Mouse (Mus musculus) stomach, embryonic 16.5 days (tissue): ENCODE results near the gene Sufu. TPM values are rescaled to one million over a fixed set of nuclear protein-coding genes. Genes with fewer than 3 reads are reported as not detected.

ENCODE experiments used
- ATAC-seq: fragments of 200-750 bp; cut with Nextera tagmentation; 2 replicates; pipeline ENCODE4 v1.8.0; 2017; ENCODE audit warnings: moderate number of reproducible peaks, moderate TSS enrichment; ENCODE audit not compliant: insufficient read depth, low FRiP score
- H3K27ac ChIP-seq: fragments of 300-500 bp; sonication (generic); 2 replicates; pipeline ENCODE4 v1.5.1; 2014; ENCODE audit warnings: low read length
- H3K27me3 ChIP-seq: fragments of 300-500 bp; sonication (generic); 2 replicates; pipeline ENCODE4 v1.6.1; 2014; ENCODE audit warnings: low read length, control low read depth, mixed read lengths; ENCODE audit not compliant: control insufficient read depth, insufficient read depth
- H3K36me3 ChIP-seq: fragments of 300-500 bp; sonication (generic); 2 replicates; pipeline ENCODE4 v1.6.1; 2014; ENCODE audit warnings: low read length; ENCODE audit not compliant: control insufficient read depth, insufficient read depth
- H3K4me1 ChIP-seq: fragments of 300-500 bp; sonication (generic); 2 replicates; pipeline ENCODE4 v1.6.1; 2014; ENCODE audit warnings: low read length, control low read depth, mixed read lengths; ENCODE audit not compliant: control insufficient read depth, insufficient read depth
- H3K4me2 ChIP-seq: fragments of 300-500 bp; sonication (generic); 2 replicates; pipeline ENCODE4 v1.6.1; 2014; ENCODE audit warnings: low read depth, low read length, mixed read lengths
- H3K4me3 ChIP-seq: fragments of 300-500 bp; sonication (generic); replicated peaks from 2 replicates; pipeline ENCODE4 v1.5.1; 2014; ENCODE audit warnings: mild to moderate bottlenecking, low read length
- H3K9ac ChIP-seq: fragments of 300-500 bp; sonication (generic); 2 replicates; pipeline ENCODE4 v1.6.1; 2014; ENCODE audit warnings: low read length
- H3K9me3 ChIP-seq: fragments of 300-500 bp; sonication (generic); replicated peaks from 2 replicates; pipeline ENCODE4 v1.6.1; 2016; ENCODE audit warnings: low read length, control low read depth; ENCODE audit not compliant: control insufficient read depth
- WGBS: fragments of 180-500 bp; shearing (Covaris S2); extraction: QIAGEN DNeasy Blood & Tissue Kit; methylation state at CpG from one replicate; pipeline ENCODE4 v1.1.7; 2014; 5-methylcytosine and 5-hydroxymethylcytosine counted together
- polyA plus RNA-seq: library from polyadenylated mRNA; unstranded; fragments of >200 nt; fragmentation: Nextera tagmentation; extraction: Ambion mirVana; gene quantifications from 2 replicates; pipeline ENCODE4 v1.2.1, GENCODE M21; 2015

Sufu gene
- polyA plus RNA-seq, 1 experiment from 2014 or later = 26.4 TPM

GRCm38 (mm10) chr19:46375891-46376290 is 20.8 kb upstream of the Sufu start:
- no peak overlapping the region for H3K27ac ChIP-seq
- no peak for ATAC-seq
- no peaks in the 10 kb centered on the region for H3K4me1 ChIP-seq
- H3K9me3 ChIP-seq = no peaks in the 10 kb centered on the region
- H3K27me3 ChIP-seq = no peaks in the 10 kb centered on the region
- H3K36me3 ChIP-seq = peaks cover 25% of the 10 kb centered on the region
- no peak overlapping the region for H3K4me3 ChIP-seq
- H3K4me2 ChIP-seq = no peak overlapping the region
- no peak overlapping the region for H3K9ac ChIP-seq
- 27% methylated on average over 4 of the region's 4 CpGs for WGBS

- no peak overlapping the region for H3K4me2 ChIP-seq
- no peaks in the 10 kb centered on the region for H3K4me1 ChIP-seq
- WGBS = 91% methylated on average over 9 of the region's 9 CpGs
- ATAC-seq = no peak
- H3K9ac ChIP-seq = no peak overlapping the region
- no peaks in the 10 kb centered on the region for H3K27me3 ChIP-seq
- H3K4me3 ChIP-seq = no peak overlapping the region
- H3K36me3 ChIP-seq = peaks cover 37% of the 10 kb centered on the region
- no peaks in the 10 kb centered on the region for H3K9me3 ChIP-seq
- H3K27ac ChIP-seq = no peak overlapping the region
These were observed 14.4 kb upstream of the Sufu start for GRCm38 (mm10) chr19:46382275-46382674.

DNA sequence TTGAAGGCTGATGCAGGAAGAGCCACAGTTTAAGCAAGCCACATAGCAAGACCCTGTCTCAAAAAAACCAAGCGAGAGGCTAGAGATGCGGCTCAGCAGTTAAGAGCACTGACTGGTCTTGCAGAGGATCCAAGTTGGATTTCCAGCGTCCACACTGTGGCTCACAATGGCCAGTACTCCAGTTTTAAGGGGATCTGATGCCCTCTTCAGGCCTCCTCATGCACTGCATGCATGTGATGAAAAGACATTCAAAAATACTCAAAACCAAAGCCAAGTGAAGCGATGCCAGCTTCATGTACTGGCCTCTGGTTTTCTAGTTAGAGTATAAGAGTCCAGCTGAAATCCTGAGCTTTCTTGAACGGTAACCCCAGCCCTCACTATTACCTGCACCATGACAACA is 6.8 kb upstream of the Sufu start:
- Histone ChIP-seq H3K4me3 (no peak overlapping the region), H3K27me3 (no peaks in the 10 kb centered on the region), H3K9ac (no peak overlapping the region), H3K4me1 (peaks cover 16% of the 10 kb centered on the region), H3K4me2 (no peak overlapping the region), H3K9me3 (no peaks in the 10 kb centered on the region), H3K27ac (0 out of 2 replicates have a peak overlapping the region, but pooled peaks have one; percentile 0), H3K36me3 (no peaks in the 10 kb centered on the region)
- WGBS = 84% methylated on average over 5 of the region's 5 CpGs
- no peak for ATAC-seq

DNA sequence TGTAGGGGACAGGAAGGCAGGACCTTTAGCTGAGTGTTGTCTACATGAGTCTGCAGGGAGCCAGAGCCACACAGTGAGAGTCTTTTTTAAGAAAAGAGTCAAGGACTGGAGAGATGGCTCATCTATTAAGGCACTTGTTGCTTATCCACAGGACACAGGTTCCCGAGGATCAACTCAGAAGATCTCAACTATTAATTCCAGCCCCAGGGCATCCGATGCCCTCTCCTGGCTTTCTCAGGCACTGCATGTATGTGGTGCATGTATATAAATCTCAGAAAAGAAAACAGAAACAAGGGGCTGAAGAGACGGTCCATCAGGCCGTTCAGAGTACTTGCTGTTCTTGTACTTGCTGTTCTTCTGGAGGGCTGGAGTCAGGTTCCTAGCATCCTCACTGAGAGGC is 4.7 kb upstream of the Sufu start:
- Histone ChIP-seq H3K36me3 (no peaks in the 10 kb centered on the region), H3K4me1 (peaks cover 20% of the 10 kb centered on the region), H3K4me3 (no peak overlapping the region), H3K4me2 (no peak overlapping the region), H3K9me3 (no peaks in the 10 kb centered on the region), H3K9ac (no peak overlapping the region), H3K27me3 (no peaks in the 10 kb centered on the region), H3K27ac (no peak overlapping the region)
- 37% methylated on average over 4 of the region's 4 CpGs for WGBS
- ATAC-seq = no peak

DNA sequence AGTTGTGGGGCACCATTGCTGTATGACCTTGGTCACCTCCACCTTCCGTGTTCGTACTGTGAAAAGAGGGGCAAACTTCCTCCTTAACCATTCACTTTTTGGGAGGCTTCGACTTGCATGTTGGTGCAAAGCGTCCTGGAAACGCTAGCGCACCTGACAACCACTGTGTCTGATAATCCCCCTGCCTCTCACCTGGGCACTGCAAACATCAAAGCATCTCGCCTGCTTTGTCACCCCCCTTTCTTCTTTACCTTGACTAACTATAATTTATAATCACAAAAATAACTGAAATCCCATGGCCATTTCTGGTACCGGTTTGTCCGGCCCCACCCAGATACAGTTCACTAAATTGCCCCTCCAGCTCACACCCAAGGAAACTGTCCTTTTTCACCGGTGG is 2.0 kb upstream of the Sufu start:
- no peaks in the 10 kb centered on the region for H3K9me3 ChIP-seq
- 3% methylated on average over 10 of the region's 10 CpGs for WGBS
- no peak for ATAC-seq
- no peaks in the 10 kb centered on the region for H3K27me3 ChIP-seq
- H3K4me3 ChIP-seq = peak overlapping the region; percentile 79
- peak overlapping the region; percentile 51; the same call in 1 of the 2 replicates for H3K27ac ChIP-seq
- no peaks in the 10 kb centered on the region for H3K36me3 ChIP-seq
- H3K4me2 ChIP-seq = peak overlapping the region; percentile 78
- H3K4me1 ChIP-seq = peaks cover 34% of the 10 kb centered on the region
- H3K9ac ChIP-seq = peak overlapping the region; percentile 61

DNA sequence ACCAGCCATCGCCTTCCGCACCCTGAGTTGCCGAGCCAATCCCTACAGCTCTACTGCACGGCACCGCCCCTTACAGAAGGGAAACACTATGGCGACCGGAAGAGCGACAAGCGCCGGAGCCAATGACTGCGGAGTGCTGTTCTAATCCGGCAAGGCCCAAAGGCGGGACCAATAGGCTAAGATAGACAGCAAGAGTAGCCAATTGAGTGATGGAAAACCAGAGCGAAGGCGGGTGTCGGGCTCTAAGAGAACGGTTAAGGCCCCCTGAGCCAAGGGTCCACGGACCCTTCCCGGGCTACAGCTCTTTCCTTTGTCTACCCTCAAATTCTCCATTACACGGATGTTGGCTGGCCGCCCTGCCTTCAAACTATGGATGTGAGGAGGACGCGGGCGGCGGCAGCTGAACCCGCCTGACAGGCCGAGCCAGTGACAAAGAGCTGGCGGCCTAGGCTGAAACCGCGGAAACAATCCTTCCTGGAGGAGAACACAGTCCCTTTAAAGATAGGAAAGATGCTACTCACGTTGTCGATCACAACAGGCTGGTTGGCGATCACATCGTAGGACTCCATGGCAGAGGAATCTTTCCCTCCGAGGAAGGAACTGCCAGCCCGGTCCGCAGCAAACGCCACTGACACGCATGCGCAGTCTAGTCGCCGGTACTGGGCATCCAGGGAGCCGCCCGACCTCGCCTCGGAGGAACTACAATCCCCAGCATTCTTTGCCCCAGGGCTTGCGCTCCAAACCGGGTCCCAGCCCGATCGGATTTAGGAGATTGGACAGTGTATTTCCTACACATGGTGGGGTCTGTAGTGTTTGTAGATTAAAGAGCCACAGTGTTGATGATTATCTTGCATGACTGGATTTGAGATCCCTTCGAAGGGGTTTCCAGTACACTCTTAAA is 1.3 kb upstream of the Sufu start, which contains the start of gene Actr1a:
Gene Actr1a (minus strand): TSS at position 640 of the 901 bp plus-strand sequence.
- no peaks in the 10 kb centered on the region for H3K27me3 ChIP-seq
- peak; percentile 95 for ATAC-seq
- peaks cover 30% of the 10 kb centered on the region for H3K4me1 ChIP-seq
- peak within 1 kb of the TSS; percentile 85 for H3K9ac ChIP-seq
- H3K4me2 ChIP-seq = peak within 1 kb of the TSS; percentile 78
- WGBS = under 1% methylated on average over 51 of the region's 51 CpGs
- H3K9me3 ChIP-seq = no peaks in the 10 kb centered on the region
- H3K4me3 ChIP-seq = peak within 1 kb of the TSS; percentile 79
- peak within 1 kb of the TSS; percentile 84 for H3K27ac ChIP-seq
- H3K36me3 ChIP-seq = no peaks in the 10 kb centered on the region

- Histone ChIP-seq H3K9me3 (no peaks in the 10 kb centered on the region), H3K4me1 (peaks cover 30% of the 10 kb centered on the region), H3K4me2 (peak overlapping the region; percentile 48), H3K36me3 (0 out of 2 replicates have a peak, but pooled peaks cover under 1% of the 10 kb centered on the region), H3K9ac (peak overlapping the region; percentile 4; the same call in 1 of the 2 replicates), H3K27ac (no peak overlapping the region), H3K4me3 (peak overlapping the region; percentile 79), H3K27me3 (no peaks in the 10 kb centered on the region)
- WGBS = 10% methylated on average over 8 of the region's 8 CpGs
- ATAC-seq = no peak
These were observed 587 bp upstream of the Sufu start for GRCm38 (mm10) chr19:46396109-46396508.

DNA sequence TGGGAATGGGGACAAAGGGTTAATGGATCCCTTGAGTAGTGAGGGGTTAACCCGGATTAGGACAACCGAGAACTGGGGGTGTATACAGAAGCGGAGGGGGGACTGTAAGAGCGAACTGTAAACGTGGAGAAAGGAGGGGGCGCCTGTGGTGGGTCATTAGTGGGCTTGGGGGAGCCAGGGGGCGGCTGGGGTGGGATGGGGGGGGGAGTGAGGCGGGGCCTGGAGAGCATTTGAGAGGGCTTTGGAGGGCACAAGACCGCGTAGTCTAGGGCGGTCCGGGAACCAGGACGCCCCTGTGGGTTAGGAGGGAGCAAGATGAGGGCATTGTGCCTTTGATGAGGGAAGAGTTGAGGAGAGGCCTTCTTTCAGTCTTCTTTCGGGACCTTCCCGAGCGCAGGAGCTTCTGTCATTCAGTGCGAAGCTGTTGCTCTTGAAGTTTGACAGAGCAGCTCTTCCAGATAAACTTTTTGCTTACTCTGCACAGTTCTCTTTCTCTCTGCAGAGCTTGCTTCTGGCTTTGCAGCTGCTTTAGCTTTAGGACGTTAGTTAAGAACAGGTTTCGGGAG is 823 bp downstream of the Sufu start:
- Histone ChIP-seq H3K4me2 (peak overlapping the region; percentile 73), H3K4me1 (peaks cover 30% of the 10 kb centered on the region), H3K9me3 (no peaks in the 10 kb centered on the region), H3K9ac (peak overlapping the region; percentile 89), H3K27ac (peak overlapping the region; percentile 87; the same call in 1 of the 2 replicates), H3K4me3 (peak overlapping the region; percentile 92), H3K27me3 (no peaks in the 10 kb centered on the region), H3K36me3 (0 out of 2 replicates have a peak, but pooled peaks cover 3% of the 10 kb centered on the region)
- no peak for ATAC-seq
- WGBS = 3% methylated on average over 19 of the region's 19 CpGs

- Histone ChIP-seq H3K36me3 (0 out of 2 replicates have a peak, but pooled peaks cover 6% of the 10 kb centered on the region), H3K27ac (no peak overlapping the region), H3K9ac (peak overlapping the region; percentile 89), H3K4me2 (peak overlapping the region; percentile 73), H3K4me1 (peaks cover 29% of the 10 kb centered on the region), H3K9me3 (no peaks in the 10 kb centered on the region), H3K4me3 (peak overlapping the region; percentile 92), H3K27me3 (no peaks in the 10 kb centered on the region)
- 47% methylated on average over 3 of the region's 3 CpGs for WGBS
- no peak for ATAC-seq
These were observed 1.7 kb downstream of the Sufu start for GRCm38 (mm10) chr19:46398401-46398800.
